Mouse (Mus musculus) kidney, postnatal 0 days (tissue): ENCODE measurements around the gene Myh7b. TPM values are rescaled to one million over a fixed set of nuclear protein-coding genes. Genes with fewer than 3 reads are reported as not detected.

Experiments
- ATAC-seq: fragments of 200-750 bp; cut with Nextera tagmentation; replicated peaks from 2 replicates; pipeline ENCODE4 v1.8.0; 2017; ENCODE audit warnings: low read depth, moderate number of reproducible peaks, moderate TSS enrichment, moderate library complexity; ENCODE audit not compliant: low FRiP score
- DNase-seq: peaks from one replicate; pipeline ENCODE4 v3.0.0-alpha.2; 2016; ENCODE audit warnings: low spot score
- H3K27ac ChIP-seq: fragments of 300-500 bp; sonication (generic); 2 replicates; pipeline ENCODE4 v1.5.1; 2014; ENCODE audit warnings: mild to moderate bottlenecking
- H3K27me3 ChIP-seq: fragments of 300-500 bp; sonication (generic); 2 replicates; pipeline ENCODE4 v1.6.1; 2014; ENCODE audit warnings: low read length, mixed read lengths; ENCODE audit not compliant: insufficient read depth
- H3K36me3 ChIP-seq: fragments of 300-500 bp; sonication (generic); 2 replicates; pipeline ENCODE4 v1.6.1; 2014; ENCODE audit warnings: low read length, mixed read lengths; ENCODE audit not compliant: insufficient read depth
- H3K4me1 ChIP-seq: fragments of 300-500 bp; sonication (generic); replicated peaks from 2 replicates; pipeline ENCODE4 v1.6.1; 2014; ENCODE audit warnings: antibody characterized with exemption, low read length, mixed read lengths; ENCODE audit not compliant: insufficient read depth
- H3K4me2 ChIP-seq: fragments of 300-500 bp; sonication (generic); 2 replicates; pipeline ENCODE4 v1.6.1; 2014; ENCODE audit warnings: mild to moderate bottlenecking, low read length, moderate library complexity, mixed read lengths
- H3K4me3 ChIP-seq: fragments of 300-500 bp; sonication (generic); replicated peaks from 2 replicates; pipeline ENCODE4 v1.5.1; 2014; ENCODE audit warnings: low read depth, low read length
- H3K9ac ChIP-seq: fragments of 300-500 bp; sonication (generic); 2 replicates; pipeline ENCODE4 v1.6.1; 2014; ENCODE audit warnings: low read depth, low read length
- H3K9me3 ChIP-seq: fragments of 300-500 bp; sonication (generic); replicated peaks from 2 replicates; pipeline ENCODE4 v1.6.1; 2016; ENCODE audit warnings: low read length, inconsistent platforms, mixed read lengths
- CTCF ChIP-seq: IDR thresholded peaks from 2 replicates; pipeline ENCODE4 v1.5.1; 2016; ENCODE audit warnings: antibody characterized with exemption, low read depth, mild to moderate bottlenecking, moderate library complexity
- WGBS: fragments of 180-500 bp; shearing (Covaris S2); extraction: QIAGEN DNeasy Blood & Tissue Kit; methylation state at CpG from one replicate; pipeline ENCODE4 v1.1.7; 2014; 5-methylcytosine and 5-hydroxymethylcytosine counted together
- polyA plus RNA-seq: library from polyadenylated mRNA; unstranded; fragments of >200 nt; fragmentation: Nextera tagmentation; extraction: Ambion mirVana; gene quantifications from 2 replicates; pipeline ENCODE4 v1.2.1, GENCODE M21; 2015

The Myh7b gene
- 0.37 and 0.47 TPM in 2 replicates for polyA plus RNA-seq

- DNase-seq (no peak), ATAC-seq (no peak)
- Histone ChIP-seq H3K9me3 (no peaks in the 10 kb centered on the region), H3K4me1 (no peaks in the 10 kb centered on the region; the same call in 1 of the 2 replicates), H3K27ac (no peak within 1 kb of the TSS), H3K27me3 (no peaks in the 10 kb centered on the region), H3K4me3 (no peak within 1 kb of the TSS), H3K4me2 (no peak within 1 kb of the TSS), H3K9ac (no peak within 1 kb of the TSS), H3K36me3 (no peaks in the 10 kb centered on the region)
- 30% methylated on average over 4 of the region's 4 CpGs for WGBS
- TF ChIP-seq CTCF, result no peak
Measured at GRCm38 (mm10) chr2:155610978-155611377, at the start of gene Myh7b. TSS of gene Myh7b (plus strand) at chr2:155611212.

GRCm38 (mm10) chr2:155562209-155562608, 48.8 kb upstream of the Myh7b start:
- no peaks in the 10 kb centered on the region for H3K9me3 ChIP-seq
- no peak for ATAC-seq
- H3K9ac ChIP-seq, result no peak overlapping the region

GRCm38 (mm10) chr2:155562934-155563333, 48.1 kb upstream of the Myh7b start:
- H3K9me3 ChIP-seq, result no peaks in the 10 kb centered on the region
- 68% methylated on average over 4 of the region's 4 CpGs for WGBS
- ATAC-seq, result no peak
- H3K36me3 ChIP-seq, result no peaks in the 10 kb centered on the region
- TF ChIP-seq CTCF, result no peak
- no peak overlapping the region for H3K4me2 ChIP-seq
- DNase-seq, result no peak
- H3K9ac ChIP-seq, result no peak overlapping the region
- no peak overlapping the region for H3K27ac ChIP-seq
- H3K27me3 ChIP-seq, result no peaks in the 10 kb centered on the region
- no peaks in the 10 kb centered on the region for H3K4me1 ChIP-seq
- H3K4me3 ChIP-seq, result no peak overlapping the region

More at GRCm38 (mm10) chr2:155562209-155562608, 48.8 kb upstream of the Myh7b start:
- DNase-seq, result no peak
- H3K4me2 ChIP-seq, result no peak overlapping the region
- no peak for TF ChIP-seq CTCF
- no peak overlapping the region for H3K27ac ChIP-seq
- WGBS, result 45% methylated on average over 1 of the region's 1 CpGs
- H3K36me3 ChIP-seq, result no peaks in the 10 kb centered on the region
- H3K4me1 ChIP-seq, result no peaks in the 10 kb centered on the region
- H3K27me3 ChIP-seq, result no peaks in the 10 kb centered on the region
- no peak overlapping the region for H3K4me3 ChIP-seq

GRCm38 (mm10) chr2:155567751-155568150, 43.3 kb upstream of the Myh7b start:
- ATAC-seq (no peak), DNase-seq (no peak)
- no peaks in the 10 kb centered on the region for H3K4me1 ChIP-seq
- H3K36me3 ChIP-seq, result no peaks in the 10 kb centered on the region
- no peaks in the 10 kb centered on the region for H3K9me3 ChIP-seq
- H3K4me2 ChIP-seq, result no peak overlapping the region
- no peak for TF ChIP-seq CTCF
- H3K9ac ChIP-seq, result no peak overlapping the region
- no peaks in the 10 kb centered on the region for H3K27me3 ChIP-seq
- H3K4me3 ChIP-seq, result no peak overlapping the region
- WGBS, result 88% methylated on average over 5 of the region's 5 CpGs
- H3K27ac ChIP-seq, result no peak overlapping the region

- Histone ChIP-seq H3K9ac (no peak overlapping the region), H3K27ac (no peak overlapping the region), H3K36me3 (no peaks in the 10 kb centered on the region), H3K4me2 (no peak overlapping the region), H3K27me3 (no peaks in the 10 kb centered on the region), H3K9me3 (no peaks in the 10 kb centered on the region), H3K4me1 (no peaks in the 10 kb centered on the region), H3K4me3 (no peak overlapping the region)
- ATAC-seq (no peak), DNase-seq (no peak)
- TF ChIP-seq CTCF, result no peak
- WGBS, result 35% methylated on average over 3 of the region's 3 CpGs
Measured at GRCm38 (mm10) chr2:155569223-155569807, 41.7 kb upstream of the Myh7b start.

- ATAC-seq, result no peak
- TF ChIP-seq CTCF, result no peak
- no peak overlapping the region for H3K4me2 ChIP-seq
- H3K36me3 ChIP-seq, result peaks cover 8% of the 10 kb centered on the region; the same call in 1 of the 2 replicates
- no peak for DNase-seq
- 86% methylated on average over 9 of the region's 9 CpGs for WGBS
- H3K4me3 ChIP-seq, result no peak overlapping the region
- no peak overlapping the region for H3K27ac ChIP-seq
- no peaks in the 10 kb centered on the region for H3K27me3 ChIP-seq
- H3K9me3 ChIP-seq, result no peaks in the 10 kb centered on the region
- H3K4me1 ChIP-seq, result no peaks in the 10 kb centered on the region
- H3K9ac ChIP-seq, result no peak overlapping the region
Measured at GRCm38 (mm10) chr2:155573001-155573400, 38.0 kb upstream of the Myh7b start.

GRCm38 (mm10) chr2:155573996-155574395, 37.0 kb upstream of the Myh7b start:
- no peaks in the 10 kb centered on the region for H3K4me1 ChIP-seq
- ATAC-seq (no peak), DNase-seq (no peak)
- H3K36me3 ChIP-seq, result peaks cover 8% of the 10 kb centered on the region; the same call in 1 of the 2 replicates
- no peaks in the 10 kb centered on the region for H3K9me3 ChIP-seq
- 93% methylated on average over 7 of the region's 7 CpGs for WGBS
- TF ChIP-seq CTCF, result no peak
- no peak overlapping the region for H3K27ac ChIP-seq
- H3K4me3 ChIP-seq, result no peak overlapping the region
- no peak overlapping the region for H3K9ac ChIP-seq
- H3K27me3 ChIP-seq, result no peaks in the 10 kb centered on the region
- no peak overlapping the region for H3K4me2 ChIP-seq
